Mouse (Mus musculus) granulocyte monocyte progenitor cell, adult 5-6 weeks (primary cell): Measurements from ENCODE around the gene Slc7a11. TPM values are rescaled to one million over a fixed set of nuclear protein-coding genes. Genes with fewer than 3 reads are reported as not detected.

Experiments
- ATAC-seq: replicated peaks from 2 replicates; pipeline ENCODE4 v1.8.0; 2016; ENCODE audit warnings: mild to moderate bottlenecking, moderate TSS enrichment, inconsistent platforms; ENCODE audit not compliant: poor library complexity, severe bottlenecking
- total RNA-seq, 2 experiments: library from RNA; stranded (forward) in 1 of 2; stranded (reverse) in 1 of 2; fragments of 200-712, 200-1000 nt in 1 of 2; fragments of >200 nt in 1 of 2; fragmentation: Nextera tagmentation in 1 of 2; gene quantifications; 2 replicates each; pipeline ENCODE4 v1.2.3; 2014 to 2017

Gene Slc7a11
- total RNA-seq, 2 experiments from 2014 or later = 1.5 TPM; not detected in 1

GRCm38 (mm10) chr3:50224390-50225114 lies 218.9 kb downstream of the Slc7a11 start:
- no peak for ATAC-seq

- ATAC-seq = no peak
These were observed 223.0 kb downstream of the Slc7a11 start for GRCm38 (mm10) chr3:50220454-50220853.

GRCm38 (mm10) chr3:50186369-50186768 lies 257.0 kb downstream of the Slc7a11 start:
- no peak for ATAC-seq

- ATAC-seq = no peak
These were observed 257.5 kb downstream of the Slc7a11 start for GRCm38 (mm10) chr3:50185879-50186278.

GRCm38 (mm10) chr3:50160756-50161155 lies 282.7 kb downstream of the Slc7a11 start:
- no peak for ATAC-seq

GRCm38 (mm10) chr3:50144144-50144543 lies 299.3 kb downstream of the Slc7a11 start:
- ATAC-seq = no peak

GRCm38 (mm10) chr3:50138319-50138718 lies 305.1 kb downstream of the Slc7a11 start:
- no peak for ATAC-seq

- ATAC-seq = no peak
These were observed 311.2 kb downstream of the Slc7a11 start for GRCm38 (mm10) chr3:50132204-50132603.

GRCm38 (mm10) chr3:50130319-50130718 lies 313.1 kb downstream of the Slc7a11 start:
- ATAC-seq = no peak

- ATAC-seq = no peak
These were observed 322.4 kb downstream of the Slc7a11 start for GRCm38 (mm10) chr3:50121001-50121400.

- ATAC-seq = no peak
These were observed 327.1 kb downstream of the Slc7a11 start for GRCm38 (mm10) chr3:50116266-50116665.

GRCm38 (mm10) chr3:50105509-50105908 lies 337.9 kb downstream of the Slc7a11 start:
- no peak for ATAC-seq

- ATAC-seq = no peak
These were observed 348.9 kb downstream of the Slc7a11 start for GRCm38 (mm10) chr3:50094404-50095092.

- ATAC-seq = peak; percentile 46
These were observed 366.4 kb downstream of the Slc7a11 start for GRCm38 (mm10) chr3:50076979-50077378.

- peak; percentile 85 for ATAC-seq
These were observed 380.0 kb downstream of the Slc7a11 start for GRCm38 (mm10) chr3:50063396-50063795.

GRCm38 (mm10) chr3:50044666-50045065 lies 398.7 kb downstream of the Slc7a11 start:
- ATAC-seq = no peak

GRCm38 (mm10) chr3:50044160-50044559 lies 399.3 kb downstream of the Slc7a11 start:
- ATAC-seq = no peak

- ATAC-seq = no peak
These were observed 402.3 kb downstream of the Slc7a11 start for GRCm38 (mm10) chr3:50041141-50041540.

- ATAC-seq = no peak
These were observed 407.4 kb downstream of the Slc7a11 start for GRCm38 (mm10) chr3:50035875-50036528.

- ATAC-seq = peak; percentile 46
These were observed 410.1 kb downstream of the Slc7a11 start for GRCm38 (mm10) chr3:50033325-50033724.

GRCm38 (mm10) chr3:50026039-50026438 lies 417.4 kb downstream of the Slc7a11 start:
- no peak for ATAC-seq
